In the genomic region with DNA sequence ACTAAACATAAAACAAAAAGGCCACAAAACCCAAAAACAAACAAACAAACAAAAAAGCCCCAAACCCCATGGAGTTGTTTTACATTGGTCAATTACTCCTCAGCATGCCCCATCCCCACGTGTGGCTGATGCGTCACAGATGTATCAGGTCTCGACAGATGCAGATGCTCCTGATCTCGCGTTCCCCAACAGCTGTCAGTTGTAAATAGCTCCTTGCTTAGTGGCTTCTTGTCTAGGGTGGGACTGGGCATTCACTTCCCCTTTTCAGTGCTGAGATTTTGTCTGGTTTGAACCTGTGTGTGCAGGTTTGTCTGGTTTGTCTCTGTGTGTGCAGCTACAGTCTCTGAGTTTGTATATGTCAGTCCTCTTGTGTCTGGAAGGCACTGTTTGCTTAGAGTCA, we compare ENCODE assay signal across 25 mouse cellular contexts. TPM values are rescaled to one million over a fixed set of nuclear protein-coding genes. Genes with fewer than 3 reads are reported as not detected.
DNase-seq lines count a peak whose midpoint lies in the region; ATAC-seq and TF ChIP-seq lines count a peak whose summit lies in the region.
"Had no signal": no experiment of that assay in that cellular context is flagged by ENCODE, and none has a peak within 500 bp of the region (broad histone marks: within the 10 kb centered on the region; RNA-seq: fewer than 3 reads in every experiment).

No protein-coding gene starts in this region.

- no peak overlapping the region for H3K4me3 ChIP-seq in lung, embryonic 14.5 days (ENCODE audit: low read depth, low read length)
- no peak overlapping the region for H3K4me3 ChIP-seq in liver, embryonic 11.5 days (ENCODE audit: low read depth, low read length)
- H3K4me3 ChIP-seq: embryonic facial prominence, embryonic 15.5 days; heart, embryonic 10.5 days; hindbrain, embryonic 10.5 days; megakaryocyte, embryonic 14.5 days; midbrain, embryonic 13.5 days had no signal

- no peaks in the 10 kb centered on the region for H3K9me3 ChIP-seq in lung, embryonic 14.5 days (ENCODE audit: low read depth, low read length)
- H3K9me3 ChIP-seq in liver, embryonic 11.5 days (ENCODE audit: control insufficient read depth, low read length): no peaks in the 10 kb centered on the region
- H3K9me3 ChIP-seq: embryonic facial prominence, embryonic 15.5 days; heart, embryonic 10.5 days; hindbrain, embryonic 10.5 days; megakaryocyte, embryonic 14.5 days; midbrain, embryonic 13.5 days had no signal

- no peak for TF ChIP-seq CTCF in lung, embryonic 14.5 days (IDR thresholded peaks at IDR 0.05; ENCODE audit: low read depth)

- H3K27ac ChIP-seq in lung, embryonic 14.5 days (ENCODE audit: low read depth): no peak overlapping the region
- H3K27ac ChIP-seq in liver, embryonic 11.5 days (ENCODE audit: low read depth, low read length): no peak overlapping the region
- H3K27ac ChIP-seq: embryonic facial prominence, embryonic 15.5 days; heart, embryonic 10.5 days; hindbrain, embryonic 10.5 days; midbrain, embryonic 13.5 days had no signal

- 58% methylated on average over 5 of the region's 5 CpGs for WGBS in lung, embryonic 14.5 days
- 68% methylated on average over 5 of the region's 5 CpGs for WGBS in liver, embryonic 11.5 days

- no peak for ATAC-seq in lung, embryonic 14.5 days (ENCODE audit: insufficient read depth)
- ATAC-seq in neutrophil, adult 5-6 weeks (ENCODE audit: extremely low read depth, insufficient number of reproducible peaks, low FRiP score, poor library complexity, severe bottlenecking): peak; percentile 47
- no peak for ATAC-seq in liver, embryonic 11.5 days (replicated peaks; ENCODE audit: low FRiP score)
- ATAC-seq: activated CD4-positive, CD25-positive, alpha-beta regulatory T cell, adult 4 months; forebrain, embryonic 14.5 days; liver, postnatal 0 days; midbrain, embryonic 13.5 days; Patski had no signal

- H3K36me3 ChIP-seq in lung, embryonic 14.5 days (ENCODE audit: insufficient read depth): peaks cover 41% of the 10 kb centered on the region
- H3K36me3 ChIP-seq in liver, embryonic 11.5 days (ENCODE audit: control insufficient read depth, insufficient read depth, low read length): peaks cover 11% of the 10 kb centered on the region; the same call in 1 of the 2 replicates

- no peaks in the 10 kb centered on the region for H3K4me1 ChIP-seq in lung, embryonic 14.5 days (ENCODE audit: insufficient read depth)
- no peaks in the 10 kb centered on the region for H3K4me1 ChIP-seq in liver, embryonic 11.5 days (replicated peaks; ENCODE audit: control insufficient read depth, insufficient read depth, low read length)
- H3K4me1 ChIP-seq: embryonic facial prominence, embryonic 15.5 days; heart, embryonic 10.5 days; hindbrain, embryonic 10.5 days had no signal

- DNase-seq in lung, embryonic 14.5 days: peak; percentile 15
- no peak for DNase-seq in lung, postnatal 25 days (ENCODE audit: low spot score)
- DNase-seq in B cell, adult 2 months: peak; percentile 45 to 60
- DNase-seq in R1 (ENCODE audit: low read depth, low spot score): peak; percentile 18
- DNase-seq in liver, embryonic 11.5 days (ENCODE audit: low spot score): no peak
- no peak for DNase-seq in testis, postnatal 10 days (ENCODE audit: low spot score)
- DNase-seq: adrenal gland, postnatal 10 days; cerebellum, adult 2 months; cerebellum, postnatal 25 days; embryo, embryonic 11 days; kidney, adult 18-20 months; liver, postnatal 0 days; retina, postnatal 1 day; right cerebral cortex, postnatal 25 days; spleen, adult 18-20 months; thymus, postnatal 14 days had no signal

- no peaks in the 10 kb centered on the region for H3K27me3 ChIP-seq in lung, embryonic 14.5 days (ENCODE audit: insufficient read depth, low read length)
- H3K27me3 ChIP-seq in liver, embryonic 11.5 days (replicated peaks; ENCODE audit: control insufficient read depth, insufficient read depth, low read length): no peaks in the 10 kb centered on the region
- H3K27me3 ChIP-seq: embryonic facial prominence, embryonic 15.5 days; megakaryocyte, embryonic 14.5 days; midbrain, embryonic 13.5 days; Patski had no signal

- H3K4me2 ChIP-seq in lung, embryonic 14.5 days: no peak overlapping the region
- H3K4me2 ChIP-seq in liver, embryonic 11.5 days: no peak overlapping the region
- H3K4me2 ChIP-seq: embryonic facial prominence, embryonic 15.5 days; midbrain, embryonic 13.5 days had no signal

- H3K9ac ChIP-seq in lung, embryonic 14.5 days: no peak overlapping the region
- H3K9ac ChIP-seq in liver, embryonic 11.5 days (ENCODE audit: low read depth, low read length): no peak overlapping the region
- H3K9ac ChIP-seq: embryonic facial prominence, embryonic 15.5 days; liver, postnatal 0 days; midbrain, embryonic 13.5 days had no signal

RNA-seq across cellular contexts. Expression of a gene that starts 9.5 kb away (rescaled TPM):
- polyA plus RNA-seq in lung, embryonic 14.5 days (2014; fragmentation: Nextera tagmentation; extraction: Ambion mirVana): 18.5 and 22.8 TPM in 2 replicates
- total RNA-seq in neutrophil, adult 5-6 weeks (2017): 36.0 and 36.3 TPM in 2 replicates
- 23.9 and 24.7 TPM in 2 replicates for polyA plus RNA-seq in liver, embryonic 11.5 days (2014; fragmentation: Nextera tagmentation; extraction: Ambion mirVana)

Comparison
In these comparisons a context has a peak if more than half of its experiments do, and no peak if none do; other contexts are left out.
1. DNase-seq: peak in lung, embryonic 14.5 days (single experiment), B cell, adult 2 months (2 of 2) and R1 (single experiment); none in lung, postnatal 25 days (single experiment), liver, embryonic 11.5 days (single experiment) and testis, postnatal 10 days (single experiment).